Mouse (Mus musculus): ENCODE measurements at regions not wholly inside any gene's neighbourhood (a gene's known extent, or its start where the extent isn't known, plus 50 kb on each side); places are given as distances from the start of the nearest gene placed in this dataset.

GRCm38 (mm10) chr13:26267501-26267900, 502.5 kb downstream of the Hdgfl1 start:
- Histone ChIP-seq H3K27ac (ENCODE audit: low read depth, low read length) (no peak overlapping the region), H3K4me3 (ENCODE audit: low read depth, low read length) (no peak overlapping the region), H3K27me3 (ENCODE audit: control insufficient read depth, insufficient read depth, low read length) (no peaks in the 10 kb centered on the region), H3K9me3 (ENCODE audit: control insufficient read depth, low read length) (no peaks in the 10 kb centered on the region), H3K4me2 (ENCODE audit: low read depth) (no peak overlapping the region), H3K36me3 (ENCODE audit: control insufficient read depth, insufficient read depth, low read length) (no peaks in the 10 kb centered on the region), H3K9ac (ENCODE audit: low read length) (no peak overlapping the region), H3K4me1 (ENCODE audit: control insufficient read depth, insufficient read depth, low read length) (no peaks in the 10 kb centered on the region)
- WGBS: 92% methylated on average over 2 of the region's 2 CpGs
- ATAC-seq (ENCODE audit: insufficient read depth, low FRiP score, low TSS enrichment) (no peak), DNase-seq (ENCODE audit: low spot score) (no peak)

- 55% methylated on average over 5 of the region's 5 CpGs for WGBS
- H3K9me3 ChIP-seq (ENCODE audit: control insufficient read depth, low read length): no peaks in the 10 kb centered on the region
- DNase-seq (ENCODE audit: low spot score) (no peak), ATAC-seq (ENCODE audit: insufficient read depth, low FRiP score, low TSS enrichment) (peak; percentile 48; the same call in 1 of the 2 replicates)
- H3K4me1 ChIP-seq (ENCODE audit: control insufficient read depth, insufficient read depth, low read length): no peaks in the 10 kb centered on the region
- H3K4me2 ChIP-seq (ENCODE audit: low read depth): no peak overlapping the region
- no peak overlapping the region for H3K9ac ChIP-seq (ENCODE audit: low read length)
- no peak overlapping the region for H3K27ac ChIP-seq (ENCODE audit: low read depth, low read length)
- H3K36me3 ChIP-seq (ENCODE audit: control insufficient read depth, insufficient read depth, low read length): no peaks in the 10 kb centered on the region
- no peak overlapping the region for H3K4me3 ChIP-seq (ENCODE audit: low read depth, low read length)
- no peaks in the 10 kb centered on the region for H3K27me3 ChIP-seq (ENCODE audit: control insufficient read depth, insufficient read depth, low read length)
Observed at GRCm38 (mm10) chr13:26235941-26236340, 534.0 kb downstream of the Hdgfl1 start.

DNA sequence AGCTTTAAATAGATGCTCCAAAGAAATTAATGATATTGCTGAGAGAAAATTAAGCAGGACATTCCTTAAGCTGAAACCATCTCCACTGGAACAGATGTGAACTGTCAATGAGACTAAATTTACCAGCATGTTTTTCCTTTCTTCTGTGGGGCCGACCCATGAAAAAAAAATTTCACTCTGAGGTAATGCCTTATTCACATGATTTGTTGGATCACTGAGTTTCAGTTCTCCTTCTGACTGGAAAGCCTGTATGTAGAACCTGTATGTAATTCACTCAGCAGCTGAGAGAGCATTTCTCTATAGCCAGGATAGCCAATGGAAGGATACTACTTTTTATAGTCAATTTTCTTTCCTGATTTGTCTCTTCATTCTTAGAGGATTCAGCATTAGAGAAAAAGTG, 535.3 kb downstream of the Hdgfl1 start:
- WGBS: 43% methylated on average over 1 of the region's 1 CpGs
- H3K9ac ChIP-seq (ENCODE audit: low read length): no peak overlapping the region
- no peaks in the 10 kb centered on the region for H3K27me3 ChIP-seq (ENCODE audit: control insufficient read depth, insufficient read depth, low read length)
- no peaks in the 10 kb centered on the region for H3K4me1 ChIP-seq (ENCODE audit: control insufficient read depth, insufficient read depth, low read length)
- no peaks in the 10 kb centered on the region for H3K9me3 ChIP-seq (ENCODE audit: control insufficient read depth, low read length)
- no peak overlapping the region for H3K27ac ChIP-seq (ENCODE audit: low read depth, low read length)
- H3K4me2 ChIP-seq (ENCODE audit: low read depth): no peak overlapping the region
- DNase-seq (ENCODE audit: low spot score) (no peak), ATAC-seq (ENCODE audit: insufficient read depth, low FRiP score, low TSS enrichment) (no peak)
- no peak overlapping the region for H3K4me3 ChIP-seq (ENCODE audit: low read depth, low read length)
- no peaks in the 10 kb centered on the region for H3K36me3 ChIP-seq (ENCODE audit: control insufficient read depth, insufficient read depth, low read length)

DNA sequence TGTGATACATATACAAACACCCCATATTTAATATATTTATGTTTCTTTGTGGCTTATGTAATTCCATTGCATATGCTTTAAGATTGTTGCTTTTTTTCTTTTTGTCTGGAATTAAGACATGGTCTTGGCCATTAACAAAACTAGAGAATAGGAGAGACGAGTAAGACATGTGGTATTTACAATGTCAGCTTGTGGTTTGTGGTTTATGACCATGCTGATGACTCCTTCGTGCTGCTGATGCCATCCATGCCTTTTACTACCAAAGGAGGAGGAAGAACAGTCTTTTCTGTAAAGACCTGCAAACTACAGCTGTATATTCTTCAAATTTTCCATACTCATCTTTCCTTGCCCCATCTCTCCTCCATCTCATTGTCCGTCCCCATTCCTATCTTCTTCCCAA, 552.7 kb downstream of the Hdgfl1 start:
- no peak for DNase-seq (ENCODE audit: low spot score)
- no peak for ATAC-seq (ENCODE audit: insufficient read depth, low FRiP score, low TSS enrichment)
- Histone ChIP-seq H3K4me2 (ENCODE audit: low read depth) (no peak overlapping the region), H3K9ac (ENCODE audit: low read length) (no peak overlapping the region), H3K27me3 (ENCODE audit: control insufficient read depth, insufficient read depth, low read length) (no peaks in the 10 kb centered on the region), H3K4me3 (ENCODE audit: low read depth, low read length) (no peak overlapping the region), H3K9me3 (ENCODE audit: control insufficient read depth, low read length) (no peaks in the 10 kb centered on the region), H3K4me1 (ENCODE audit: control insufficient read depth, insufficient read depth, low read length) (no peaks in the 10 kb centered on the region), H3K27ac (ENCODE audit: low read depth, low read length) (no peak overlapping the region), H3K36me3 (ENCODE audit: control insufficient read depth, insufficient read depth, low read length) (no peaks in the 10 kb centered on the region)
- 59% methylated on average over 3 of the region's 3 CpGs for WGBS

DNA sequence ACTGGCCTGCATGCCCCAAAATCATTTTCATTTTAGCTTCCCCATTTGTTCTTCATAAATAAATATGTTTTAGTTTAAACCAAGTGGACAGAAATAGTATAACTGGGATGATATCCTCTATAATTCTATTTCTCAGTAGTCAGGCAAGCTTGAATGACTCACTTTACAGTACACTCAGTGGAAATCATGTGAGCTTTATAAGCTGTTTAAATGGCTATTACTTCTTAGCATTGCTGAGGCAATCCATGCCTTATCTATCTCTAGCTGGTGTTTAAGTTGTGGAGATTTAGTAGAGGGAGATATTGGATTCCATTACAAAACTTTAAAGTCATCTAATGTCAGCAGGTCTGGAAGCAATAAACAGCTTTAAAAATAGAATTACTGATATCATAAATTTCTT, 553.4 kb downstream of the Hdgfl1 start:
- Histone ChIP-seq H3K9me3 (ENCODE audit: control insufficient read depth, low read length) (no peaks in the 10 kb centered on the region), H3K9ac (ENCODE audit: low read length) (no peak overlapping the region), H3K27me3 (ENCODE audit: control insufficient read depth, insufficient read depth, low read length) (no peaks in the 10 kb centered on the region), H3K27ac (ENCODE audit: low read depth, low read length) (no peak overlapping the region), H3K4me2 (ENCODE audit: low read depth) (no peak overlapping the region), H3K36me3 (ENCODE audit: control insufficient read depth, insufficient read depth, low read length) (no peaks in the 10 kb centered on the region), H3K4me3 (ENCODE audit: low read depth, low read length) (no peak overlapping the region), H3K4me1 (ENCODE audit: control insufficient read depth, insufficient read depth, low read length) (no peaks in the 10 kb centered on the region)
- ATAC-seq (ENCODE audit: insufficient read depth, low FRiP score, low TSS enrichment): no peak
- no peak for DNase-seq (ENCODE audit: low spot score)

DNA sequence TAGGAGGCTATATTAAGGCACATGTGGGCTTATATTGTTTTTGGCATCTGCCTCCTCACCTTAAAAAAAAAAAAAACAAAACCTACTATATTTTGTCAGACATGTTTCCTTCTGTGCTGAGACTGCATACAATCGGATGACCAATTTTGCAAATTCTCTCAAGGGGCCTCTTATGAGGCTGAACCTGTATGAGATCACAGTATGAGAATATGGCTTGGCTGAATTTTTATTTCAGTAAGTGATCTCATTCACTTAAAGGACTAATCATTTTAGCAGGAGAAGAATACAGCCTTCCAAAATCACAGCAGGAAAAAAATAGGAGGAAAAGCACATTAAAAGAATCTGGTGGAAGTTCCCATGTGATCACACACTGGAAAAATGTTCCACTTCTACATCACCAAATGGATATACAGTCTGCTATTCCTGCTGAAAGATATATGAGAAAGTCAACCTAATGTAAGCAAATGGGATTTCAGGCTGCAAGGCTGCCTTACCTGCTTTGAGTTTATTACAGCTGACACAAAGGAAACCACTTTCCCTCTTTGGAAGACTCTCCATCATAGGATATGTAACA, 564.3 kb downstream of the Hdgfl1 start:
- ATAC-seq (ENCODE audit: insufficient read depth, low FRiP score, low TSS enrichment): no peak
- Histone ChIP-seq H3K27ac (ENCODE audit: low read depth, low read length) (no peak overlapping the region), H3K4me1 (ENCODE audit: control insufficient read depth, insufficient read depth, low read length) (no peaks in the 10 kb centered on the region), H3K4me2 (ENCODE audit: low read depth) (no peak overlapping the region), H3K9ac (ENCODE audit: low read length) (no peak overlapping the region), H3K4me3 (ENCODE audit: low read depth, low read length) (no peak overlapping the region), H3K9me3 (ENCODE audit: control insufficient read depth, low read length) (no peaks in the 10 kb centered on the region), H3K36me3 (ENCODE audit: control insufficient read depth, insufficient read depth, low read length) (no peaks in the 10 kb centered on the region), H3K27me3 (ENCODE audit: control insufficient read depth, insufficient read depth, low read length) (no peaks in the 10 kb centered on the region)
- DNase-seq (ENCODE audit: low spot score): no peak
- WGBS: 81% methylated on average over 1 of the region's 1 CpGs

DNA sequence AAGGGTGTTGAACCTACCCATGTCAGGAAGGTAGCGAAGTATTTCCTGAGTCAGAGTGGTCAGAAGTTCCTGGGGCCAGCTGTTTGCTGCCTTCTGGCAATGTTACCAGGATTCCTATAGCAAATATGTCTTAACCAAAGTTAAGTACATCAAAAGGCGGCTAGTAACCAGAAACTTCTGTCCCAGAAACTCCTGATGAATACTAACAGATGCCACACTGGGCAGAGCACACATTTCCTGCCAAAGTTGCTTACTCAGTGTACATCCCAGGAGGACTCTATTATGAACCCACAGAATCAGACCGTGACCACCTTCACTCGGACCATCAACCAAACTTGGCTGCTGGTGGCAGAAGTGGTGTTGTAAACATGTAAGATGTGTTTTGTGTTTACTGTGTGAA, 575.3 kb downstream of the Hdgfl1 start:
- Histone ChIP-seq H3K4me3 (ENCODE audit: low read depth, low read length) (no peak overlapping the region), H3K27ac (ENCODE audit: low read depth, low read length) (no peak overlapping the region), H3K4me1 (ENCODE audit: control insufficient read depth, insufficient read depth, low read length) (no peaks in the 10 kb centered on the region), H3K36me3 (ENCODE audit: control insufficient read depth, insufficient read depth, low read length) (no peaks in the 10 kb centered on the region), H3K27me3 (ENCODE audit: control insufficient read depth, insufficient read depth, low read length) (no peaks in the 10 kb centered on the region), H3K4me2 (ENCODE audit: low read depth) (no peak overlapping the region), H3K9ac (ENCODE audit: low read length) (no peak overlapping the region), H3K9me3 (ENCODE audit: control insufficient read depth, low read length) (no peaks in the 10 kb centered on the region)
- no peak for DNase-seq (ENCODE audit: low spot score)
- ATAC-seq (ENCODE audit: insufficient read depth, low FRiP score, low TSS enrichment): no peak
- WGBS: 77% methylated on average over 4 of the region's 4 CpGs

DNA sequence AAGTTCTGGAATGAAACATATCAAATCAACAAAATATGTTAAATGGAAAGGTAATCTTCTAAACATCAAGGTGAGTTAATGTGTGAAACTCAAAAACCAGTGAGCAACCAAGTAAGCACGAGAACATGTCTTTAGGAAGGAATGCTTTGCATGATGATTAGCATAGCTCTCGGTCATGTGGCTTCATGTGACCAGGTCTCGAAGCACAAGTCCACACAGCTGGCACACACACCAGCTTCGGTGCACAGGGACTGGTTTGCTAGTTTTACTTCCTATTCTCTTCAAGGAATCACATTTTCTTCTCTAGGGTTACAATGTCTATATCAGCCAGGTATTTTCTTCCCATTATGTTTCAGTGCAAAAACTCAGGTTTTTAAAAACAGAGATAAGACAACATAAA, 586.1 kb downstream of the Hdgfl1 start:
- H3K4me3 ChIP-seq (ENCODE audit: low read depth, low read length): no peak overlapping the region
- DNase-seq (ENCODE audit: low spot score): no peak
- H3K36me3 ChIP-seq (ENCODE audit: control insufficient read depth, insufficient read depth, low read length): no peaks in the 10 kb centered on the region
- no peaks in the 10 kb centered on the region for H3K9me3 ChIP-seq (ENCODE audit: control insufficient read depth, low read length)
- no peak for ATAC-seq (ENCODE audit: insufficient read depth, low FRiP score, low TSS enrichment)
- no peak overlapping the region for H3K9ac ChIP-seq (ENCODE audit: low read length)
- 90% methylated on average over 4 of the region's 4 CpGs for WGBS
- H3K4me2 ChIP-seq (ENCODE audit: low read depth): no peak overlapping the region
- H3K27me3 ChIP-seq (ENCODE audit: control insufficient read depth, insufficient read depth, low read length): no peaks in the 10 kb centered on the region
- no peak overlapping the region for H3K27ac ChIP-seq (ENCODE audit: low read depth, low read length)
- H3K4me1 ChIP-seq (ENCODE audit: control insufficient read depth, insufficient read depth, low read length): no peaks in the 10 kb centered on the region

GRCm38 (mm10) chr13:26171891-26172482, 598.0 kb downstream of the Hdgfl1 start:
- no peak overlapping the region for H3K4me2 ChIP-seq (ENCODE audit: low read depth)
- WGBS: 79% methylated on average over 2 of the region's 2 CpGs
- ATAC-seq (ENCODE audit: insufficient read depth, low FRiP score, low TSS enrichment) (no peak), DNase-seq (ENCODE audit: low spot score) (no peak)
- no peaks in the 10 kb centered on the region for H3K36me3 ChIP-seq (ENCODE audit: control insufficient read depth, insufficient read depth, low read length)
- no peaks in the 10 kb centered on the region for H3K27me3 ChIP-seq (ENCODE audit: control insufficient read depth, insufficient read depth, low read length)
- H3K9me3 ChIP-seq (ENCODE audit: control insufficient read depth, low read length): no peaks in the 10 kb centered on the region
- no peak overlapping the region for H3K4me3 ChIP-seq (ENCODE audit: low read depth, low read length)
- H3K9ac ChIP-seq (ENCODE audit: low read length): no peak overlapping the region
- H3K4me1 ChIP-seq (ENCODE audit: control insufficient read depth, insufficient read depth, low read length): no peaks in the 10 kb centered on the region
- H3K27ac ChIP-seq (ENCODE audit: low read depth, low read length): no peak overlapping the region
